Mouse (Mus musculus) MEL (cell line): ENCODE measurements around the gene Rassf2. TPM values are rescaled to one million over a fixed set of nuclear protein-coding genes. Genes with fewer than 3 reads are reported as not detected.

Source experiments
- DNase-seq: peaks from one replicate; pipeline ENCODE4 v3.0.0; 2011; ENCODE audit warnings: low read depth, low spot score
- H3K27ac ChIP-seq: 2 replicates; pipeline ENCODE4 v1.5.1; 2012; ENCODE audit warnings: low read depth, mild to moderate bottlenecking, control low read depth, low read length, moderate library complexity; ENCODE audit not compliant: control insufficient read depth
- H3K27me3 ChIP-seq, 2 experiments: fragments of 150-350 bp in 1 of 2; sonication (generic) in 1 of 2; 2 replicates each; pipeline ENCODE4 v1.6.1; 2012; ENCODE audit warnings: low read length in 2 of 2, mild to moderate bottlenecking in 2 of 2, improper control_type of control experiment in 1 of 2, moderate library complexity in 1 of 2; ENCODE audit not compliant: insufficient read depth in 2 of 2, control insufficient read depth in 1 of 2
- H3K36me3 ChIP-seq, 2 experiments: 2 replicates each; pipeline ENCODE4 v1.6.1; 2012 to 2014; ENCODE audit warnings: low read length in 2 of 2, improper control_type of control experiment in 1 of 2, inconsistent platforms in 1 of 2, mild to moderate bottlenecking in 1 of 2; ENCODE audit not compliant: insufficient read depth in 2 of 2, control insufficient read depth in 1 of 2
- H3K4me1 ChIP-seq, 2 experiments: fragments of 150-350 bp in 1 of 2; sonication (generic) in 1 of 2; 2 replicates each; pipeline ENCODE4 v1.6.1; 2012; ENCODE audit warnings: low read length in 2 of 2, improper control_type of control experiment in 1 of 2, mild to moderate bottlenecking in 1 of 2; ENCODE audit not compliant: insufficient read depth in 2 of 2, control insufficient read depth in 1 of 2
- H3K4me3 ChIP-seq, 2 experiments: fragments of 150-350 bp in 1 of 2; sonication (generic) in 1 of 2; 2 replicates each; pipeline ENCODE4 v1.5.1; 2012; ENCODE audit warnings: low read depth in 2 of 2, low read length in 2 of 2, mild to moderate bottlenecking in 2 of 2, moderate library complexity in 2 of 2, control low read depth in 1 of 2, improper control_type of control experiment in 1 of 2; ENCODE audit not compliant: control insufficient read depth in 1 of 2, insufficient read depth in 1 of 2
- H3K79me2 ChIP-seq: 2 replicates; pipeline ENCODE4 v1.6.1; 2012; ENCODE audit warnings: mild to moderate bottlenecking, low read length, moderate library complexity; ENCODE audit not compliant: control insufficient read depth, poor library complexity, insufficient read depth
- H3K9ac ChIP-seq: 2 replicates; pipeline ENCODE4 v1.6.1; 2012; ENCODE audit warnings: low read depth, mild to moderate bottlenecking, control low read depth, low read length, moderate library complexity; ENCODE audit not compliant: control insufficient read depth, poor library complexity, severe bottlenecking
- H3K9me3 ChIP-seq: fragments of 150-350 bp; sonication (generic); replicated peaks from 2 replicates; pipeline ENCODE4 v1.6.1; 2012; ENCODE audit warnings: mild to moderate bottlenecking, low read length, improper control_type of control experiment, moderate library complexity; ENCODE audit not compliant: insufficient read depth
- BHLHE40 ChIP-seq: IDR thresholded peaks from 2 replicates; pipeline ENCODE4 v1.6.1; 2012; ENCODE audit warnings: low read depth, mild to moderate bottlenecking, inconsistent platforms, low read length, improper control_type of control experiment, borderline replicate concordance
- CHD1 ChIP-seq: IDR thresholded peaks from 2 replicates; pipeline ENCODE4 v1.6.1; 2012; ENCODE audit warnings: low read depth, mild to moderate bottlenecking, inconsistent platforms, low read length, improper control_type of control experiment
- CTCF ChIP-seq, 3 experiments: IDR thresholded peaks in 2 of 3; conservative IDR thresholded peaks in 1 of 3; 2 replicates each; pipeline ENCODE4 v1.5.1; 2011 to 2012; ENCODE audit warnings: low read length in 3 of 3, low read depth in 2 of 3, mild to moderate bottlenecking in 2 of 3, improper control_type of control experiment in 1 of 3, inconsistent platforms in 1 of 3, mixed read lengths in 1 of 3, moderate library complexity in 1 of 3; ENCODE audit not compliant: control insufficient read depth in 1 of 3, insufficient read depth in 1 of 3, poor library complexity in 1 of 3, severe bottlenecking in 1 of 3
- E2F4 ChIP-seq: IDR thresholded peaks from 2 replicates; pipeline ENCODE4 v1.6.1; 2011; ENCODE audit warnings: low read depth, low read length, improper control_type of control experiment, borderline replicate concordance
- ELF1 ChIP-seq: IDR thresholded peaks from 2 replicates; pipeline ENCODE4 v1.6.1; 2014; ENCODE audit warnings: low read depth, mild to moderate bottlenecking, inconsistent platforms, low read length, improper control_type of control experiment, moderate library complexity
- EP300 ChIP-seq, 2 experiments: IDR thresholded peaks; 2 replicates each; pipeline ENCODE4 v1.6.1; 2011; ENCODE audit warnings: improper control_type of control experiment in 2 of 2, low read length in 2 of 2, low read depth in 1 of 2, mild to moderate bottlenecking in 1 of 2
- GABPA ChIP-seq: IDR thresholded peaks from 2 replicates; pipeline ENCODE4 v1.6.1; 2012; ENCODE audit warnings: low read depth, mild to moderate bottlenecking, inconsistent platforms, low read length, improper control_type of control experiment, moderate library complexity
- GATA1 ChIP-seq: IDR thresholded peaks from 2 replicates; pipeline ENCODE4 v1.6.1; 2011; ENCODE audit warnings: low read depth, low read length, improper control_type of control experiment
- KAT2A ChIP-seq: conservative IDR thresholded peaks from 2 replicates; pipeline ENCODE4 v1.6.1; 2012; ENCODE audit warnings: low read depth, low read length, improper control_type of control experiment, inconsistent platforms
- MAZ ChIP-seq: IDR thresholded peaks from 2 replicates; pipeline ENCODE4 v1.6.1; 2012; ENCODE audit warnings: low read depth, mild to moderate bottlenecking, inconsistent platforms, low read length, improper control_type of control experiment
- MEF2A ChIP-seq: IDR thresholded peaks from 2 replicates; pipeline ENCODE4 v1.6.1; 2014; ENCODE audit warnings: low read depth, mild to moderate bottlenecking, inconsistent platforms, low read length, improper control_type of control experiment; ENCODE audit not compliant: poor library complexity, insufficient replicate concordance, severe bottlenecking; ENCODE audit errors: extremely low read depth
- MXI1 ChIP-seq: IDR thresholded peaks from 2 replicates; pipeline ENCODE4 v1.6.1; 2011; ENCODE audit warnings: mild to moderate bottlenecking, low read depth, low read length, improper control_type of control experiment
- NRF1 ChIP-seq: IDR thresholded peaks from 2 replicates; pipeline ENCODE4 v1.6.1; 2014; ENCODE audit warnings: low read depth, mild to moderate bottlenecking, inconsistent platforms, low read length, improper control_type of control experiment, moderate library complexity; ENCODE audit not compliant: poor library complexity, insufficient read depth, severe bottlenecking
- POLR2AphosphoS2 ChIP-seq: IDR thresholded peaks from 2 replicates; pipeline ENCODE4 v1.6.1; 2011; ENCODE audit warnings: low read length, improper control_type of control experiment
- RAD21 ChIP-seq: IDR thresholded peaks from 2 replicates; pipeline ENCODE4 v1.6.1; 2011; ENCODE audit warnings: mild to moderate bottlenecking, low read depth, low read length, improper control_type of control experiment
- RCOR1 ChIP-seq: IDR thresholded peaks from 2 replicates; pipeline ENCODE4 v1.6.1; 2012; ENCODE audit warnings: low read depth, mild to moderate bottlenecking, inconsistent platforms, low read length, improper control_type of control experiment
- SMC3 ChIP-seq: IDR thresholded peaks from 2 replicates; pipeline ENCODE4 v1.6.1; 2011; ENCODE audit warnings: low read depth, low read length, improper control_type of control experiment
- TAL1 ChIP-seq: IDR thresholded peaks from 2 replicates; pipeline ENCODE4 v1.6.1; 2012; ENCODE audit warnings: mild to moderate bottlenecking, inconsistent platforms, low read length, moderate library complexity, mixed read lengths
- TBP ChIP-seq: IDR thresholded peaks from 2 replicates; pipeline ENCODE4 v1.8.0; 2011; ENCODE audit warnings: low read depth, low read length, improper control_type of control experiment
- UBTF ChIP-seq: IDR thresholded peaks from 2 replicates; pipeline ENCODE4 v1.6.1; 2012; ENCODE audit warnings: low read depth, mild to moderate bottlenecking, inconsistent platforms, low read length, improper control_type of control experiment, moderate library complexity, borderline replicate concordance; ENCODE audit not compliant: insufficient read depth
- USF1 ChIP-seq: IDR thresholded peaks from 2 replicates; pipeline ENCODE4 v1.6.1; 2014; ENCODE audit warnings: low read depth, mild to moderate bottlenecking, inconsistent platforms, low read length, improper control_type of control experiment, moderate library complexity
- ZKSCAN1 ChIP-seq: IDR thresholded peaks from 2 replicates; pipeline ENCODE4 v1.6.1; 2012; ENCODE audit warnings: low read depth, mild to moderate bottlenecking, inconsistent platforms, low read length, improper control_type of control experiment, moderate library complexity
- ZNF384 ChIP-seq: IDR thresholded peaks from 2 replicates; pipeline ENCODE4 v1.6.1; 2012; ENCODE audit warnings: low read depth, mild to moderate bottlenecking, inconsistent platforms, low read length, improper control_type of control experiment
- polyA plus RNA-seq, 2 experiments: library from polyadenylated mRNA; stranded (reverse) in 1 of 2; unstranded in 1 of 2; fragments of >175 nt in 1 of 2; fragments of >200 nt in 1 of 2; gene quantifications; 2 replicates each; pipeline versions ENCODE4 v1.2.1 to v1.2.4; 2012; ENCODE audit warnings: low replicate concordance in 2 of 2, low read depth in 1 of 2; ENCODE audit not compliant: insufficient read length in 2 of 2, insufficient read depth in 1 of 2, missing spikeins in 1 of 2
- total RNA-seq: library from RNA; depleted of rRNA; stranded (reverse); fragments of 300-350 nt; gene quantifications from 2 replicates; pipeline ENCODE4 v1.2.3, GENCODE M21; 2012

Rassf2 gene
- total and polyA plus RNA-seq, 3 experiments: 0.69 to 4.1 TPM; not detected in 1

- Histone ChIP-seq H3K79me2 (no peaks in the 10 kb centered on the region), H3K4me1 (no peaks in the 10 kb centered on the region), H3K9ac (no peak overlapping the region), H3K27ac (no peak overlapping the region), H3K27me3 (no peaks in the 10 kb centered on the region), H3K9me3 (no peaks in the 10 kb centered on the region), H3K36me3 (no peaks in the 10 kb centered on the region), H3K4me3 (no peak overlapping the region)
- no peak for DNase-seq
- TF ChIP-seq MXI1 (no peak), NRF1 (no peak), GABPA (no peak), USF1 (no peak), BHLHE40 (no peak), SMC3 (no peak), MAZ (no peak), CTCF (IDR thresholded peaks at IDR 0.05 in 2 of 3, conservative IDR thresholded peaks at IDR 0.05 in 1 of 3; ENCODE audit: control insufficient read depth in 1 of 3, insufficient read depth in 1 of 3, low read depth in 2 of 3, low read length in 3 of 3, poor library complexity in 1 of 3, severe bottlenecking in 1 of 3) (no peak), TBP (no peak), ZKSCAN1 (no peak), E2F4 (no peak), EP300 (IDR thresholded peaks at IDR 0.05; ENCODE audit: low read depth in 1 of 2, low read length in 2 of 2) (no peak)
Measured at GRCm38 (mm10) chr2:131992487-131992886, 37.6 kb downstream of the Rassf2 start.

GRCm38 (mm10) chr2:131988550-131988949 lies 41.5 kb downstream of the Rassf2 start:
- Histone ChIP-seq H3K79me2 (no peaks in the 10 kb centered on the region), H3K36me3 (no peaks in the 10 kb centered on the region), H3K4me3 (no peak overlapping the region), H3K4me1 (no peaks in the 10 kb centered on the region), H3K27ac (no peak overlapping the region), H3K9ac (no peak overlapping the region), H3K9me3 (no peaks in the 10 kb centered on the region), H3K27me3 (no peaks in the 10 kb centered on the region; a peak in 1 of 4 replicates)
- TF ChIP-seq UBTF (no peak), ELF1 (no peak), TAL1 (no peak), MEF2A (no peak), RAD21 (no peak), KAT2A (no peak), RCOR1 (no peak), GATA1 (no peak), MAZ (no peak), POLR2AphosphoS2 (no peak), CHD1 (no peak), ZNF384 (no peak)
- DNase-seq: no peak
